Mouse (Mus musculus) kidney, embryonic 16.5 days (tissue): ENCODE data around the gene Klc3. TPM values are rescaled to one million over a fixed set of nuclear protein-coding genes. Genes with fewer than 3 reads are reported as not detected.

Source experiments
- ATAC-seq: fragments of 200-750 bp; cut with Nextera tagmentation; 2 replicates; pipeline ENCODE4 v1.8.0; 2017; ENCODE audit warnings: moderate TSS enrichment; ENCODE audit not compliant: low FRiP score, low TSS enrichment
- H3K27ac ChIP-seq: fragments of 300-500 bp; sonication (generic); 2 replicates; pipeline ENCODE4 v1.5.1; 2014; ENCODE audit warnings: low read length
- H3K27me3 ChIP-seq: fragments of 300-500 bp; sonication (generic); 2 replicates; pipeline ENCODE4 v1.6.1; 2014; ENCODE audit warnings: low read length, control low read depth, mixed read lengths; ENCODE audit not compliant: insufficient read depth
- H3K36me3 ChIP-seq: fragments of 300-500 bp; sonication (generic); 2 replicates; pipeline ENCODE4 v1.6.1; 2014; ENCODE audit warnings: low read length, control low read depth, mixed read lengths; ENCODE audit not compliant: insufficient read depth
- H3K4me1 ChIP-seq: fragments of 300-500 bp; sonication (generic); 2 replicates; pipeline ENCODE4 v1.6.1; 2014; ENCODE audit warnings: low read length, control low read depth, mixed read lengths; ENCODE audit not compliant: insufficient read depth
- H3K4me2 ChIP-seq: fragments of 300-500 bp; sonication (generic); replicated peaks from 2 replicates; pipeline ENCODE4 v1.6.1; 2014; ENCODE audit warnings: low read depth, low read length
- H3K4me3 ChIP-seq: fragments of 300-500 bp; sonication (generic); 2 replicates; pipeline ENCODE4 v1.5.1; 2014; ENCODE audit warnings: mild to moderate bottlenecking, low read length
- H3K9ac ChIP-seq: fragments of 300-500 bp; sonication (generic); replicated peaks from 2 replicates; pipeline ENCODE4 v1.6.1; 2014; ENCODE audit warnings: low read length
- H3K9me3 ChIP-seq: fragments of 300-500 bp; sonication (generic); 2 replicates; pipeline ENCODE4 v1.6.1; 2016; ENCODE audit warnings: low read length, control low read depth
- WGBS: fragments of 180-500 bp; shearing (Covaris S2); extraction: QIAGEN DNeasy Blood & Tissue Kit; methylation state at CpG from one replicate; pipeline ENCODE4 v1.1.7; 2014; 5-methylcytosine and 5-hydroxymethylcytosine counted together
- polyA plus RNA-seq: library from polyadenylated mRNA; unstranded; fragments of >200 nt; fragmentation: Nextera tagmentation; extraction: Ambion mirVana; gene quantifications from 2 replicates; pipeline ENCODE4 v1.2.1, GENCODE M21; 2015

The Klc3 gene
- polyA plus RNA-seq, 1 experiment from 2014 or later, result 7.0 TPM

DNA sequence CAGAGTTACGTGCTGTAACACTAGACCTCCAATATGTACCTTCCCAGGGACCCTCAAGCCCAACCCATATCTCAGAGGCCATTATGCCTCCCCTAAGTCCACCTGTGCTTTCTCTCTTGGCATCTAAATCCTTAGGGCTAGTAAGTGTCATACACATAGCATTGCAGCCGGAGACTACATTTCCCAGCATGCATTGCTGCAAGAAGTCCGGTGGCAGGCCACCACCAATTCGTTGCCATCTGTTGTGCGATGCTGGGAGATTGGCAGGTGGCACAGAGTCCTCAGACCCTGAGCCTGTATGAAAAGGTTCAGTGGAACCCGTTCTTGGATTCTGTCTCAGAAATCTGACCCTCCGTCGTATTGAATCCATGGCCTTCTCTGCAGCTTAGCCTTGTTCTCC is 25.8 kb upstream of the Klc3 start:
- H3K9me3 ChIP-seq, result peaks cover 4% of the 10 kb centered on the region; the same call in 1 of the 2 replicates
- no peak overlapping the region for H3K4me3 ChIP-seq
- H3K4me1 ChIP-seq, result no peaks in the 10 kb centered on the region
- H3K27ac ChIP-seq, result no peak overlapping the region
- H3K4me2 ChIP-seq, result no peak overlapping the region
- no peak for ATAC-seq
- H3K27me3 ChIP-seq, result no peaks in the 10 kb centered on the region
- WGBS, result 75% methylated on average over 8 of the region's 8 CpGs
- H3K9ac ChIP-seq, result no peak overlapping the region
- H3K36me3 ChIP-seq, result peaks cover 91% of the 10 kb centered on the region

GRCm38 (mm10) chr7:19427999-19428650 is 24.2 kb upstream of the Klc3 start:
- no peak overlapping the region for H3K27ac ChIP-seq
- H3K4me1 ChIP-seq, result no peaks in the 10 kb centered on the region
- ATAC-seq, result no peak
- WGBS, result 78% methylated on average over 15 of the region's 15 CpGs
- H3K36me3 ChIP-seq, result peaks cover 75% of the 10 kb centered on the region
- peaks cover 4% of the 10 kb centered on the region; the same call in 1 of the 2 replicates for H3K9me3 ChIP-seq
- H3K4me2 ChIP-seq, result no peak overlapping the region
- H3K9ac ChIP-seq, result no peak overlapping the region
- H3K4me3 ChIP-seq, result no peak overlapping the region
- no peaks in the 10 kb centered on the region for H3K27me3 ChIP-seq

DNA sequence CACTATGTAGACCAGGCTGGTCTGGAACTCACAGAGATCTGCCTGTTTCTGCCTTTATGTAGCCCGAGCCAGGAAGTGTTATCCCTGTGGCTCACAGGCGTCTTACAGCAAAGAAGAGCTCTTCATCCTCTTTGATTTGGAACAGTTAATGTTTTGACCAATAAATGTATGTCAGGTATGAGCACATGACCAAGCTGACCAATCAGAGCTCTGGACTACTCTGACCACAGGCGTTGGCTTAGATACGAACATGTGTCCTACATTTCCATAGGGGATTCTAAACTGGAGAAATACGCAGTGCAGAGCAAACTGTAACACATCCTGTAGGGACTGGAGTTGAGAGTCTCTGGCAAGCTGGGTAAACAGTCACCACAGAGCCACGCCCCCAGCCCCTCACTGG is 23.0 kb upstream of the Klc3 start:
- Histone ChIP-seq H3K27ac (no peak overlapping the region), H3K27me3 (no peaks in the 10 kb centered on the region), H3K36me3 (peaks cover 62% of the 10 kb centered on the region), H3K4me1 (no peaks in the 10 kb centered on the region), H3K9ac (no peak overlapping the region), H3K4me2 (no peak overlapping the region), H3K9me3 (no peaks in the 10 kb centered on the region), H3K4me3 (no peak overlapping the region)
- ATAC-seq, result no peak
- 92% methylated on average over 6 of the region's 6 CpGs for WGBS

- Histone ChIP-seq H3K27ac (no peak overlapping the region), H3K4me1 (0 out of 2 replicates have a peak, but pooled peaks cover 2% of the 10 kb centered on the region), H3K4me3 (no peak overlapping the region), H3K4me2 (no peak overlapping the region), H3K9me3 (no peaks in the 10 kb centered on the region), H3K36me3 (peaks cover 57% of the 10 kb centered on the region), H3K27me3 (peaks cover 3% of the 10 kb centered on the region; the same call in 1 of the 2 replicates), H3K9ac (no peak overlapping the region)
- 69% methylated on average over 6 of the region's 6 CpGs for WGBS
- no peak for ATAC-seq
Observed at GRCm38 (mm10) chr7:19426349-19426748, 22.4 kb upstream of the Klc3 start.

GRCm38 (mm10) chr7:19424051-19424450 is 20.1 kb upstream of the Klc3 start:
- ATAC-seq, result no peak
- Histone ChIP-seq H3K27ac (no peak overlapping the region), H3K4me1 (0 out of 2 replicates have a peak, but pooled peaks cover 6% of the 10 kb centered on the region), H3K9ac (no peak overlapping the region), H3K4me3 (no peak overlapping the region), H3K36me3 (peaks cover 35% of the 10 kb centered on the region), H3K9me3 (no peaks in the 10 kb centered on the region), H3K4me2 (no peak overlapping the region), H3K27me3 (peaks cover 26% of the 10 kb centered on the region)
- WGBS, result 75% methylated on average over 4 of the region's 4 CpGs

DNA sequence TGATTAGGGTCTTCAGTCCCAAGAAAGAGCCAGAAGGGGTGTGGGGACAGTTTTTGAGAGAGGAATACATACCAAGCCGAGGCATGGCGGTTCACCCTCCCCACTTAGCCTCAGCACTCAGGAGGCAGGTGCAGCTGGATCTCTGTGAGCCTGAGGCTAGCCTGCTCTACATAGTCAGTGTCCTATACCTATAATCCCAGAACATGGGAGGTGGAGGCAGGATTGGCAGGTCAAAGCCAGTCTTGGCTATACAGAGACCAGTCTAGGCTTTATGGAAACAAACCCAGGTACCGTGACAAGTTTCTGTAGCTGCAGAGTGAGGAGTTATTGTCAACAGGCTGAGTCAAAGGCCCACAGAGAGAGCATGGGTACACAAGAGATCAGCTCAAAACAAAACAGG is 19.2 kb upstream of the Klc3 start:
- Histone ChIP-seq H3K4me3 (no peak overlapping the region), H3K36me3 (peaks cover 25% of the 10 kb centered on the region), H3K27me3 (peaks cover 36% of the 10 kb centered on the region), H3K4me2 (no peak overlapping the region), H3K4me1 (0 out of 2 replicates have a peak, but pooled peaks cover 6% of the 10 kb centered on the region), H3K9me3 (no peaks in the 10 kb centered on the region), H3K27ac (no peak overlapping the region), H3K9ac (no peak overlapping the region)
- WGBS, result 81% methylated on average over 3 of the region's 3 CpGs
- ATAC-seq, result no peak

- Histone ChIP-seq H3K9ac (0 out of 2 replicates have a peak overlapping the region, but pooled peaks have one; percentile 44), H3K27ac (no peak overlapping the region), H3K36me3 (peaks cover 9% of the 10 kb centered on the region), H3K4me3 (peak overlapping the region; percentile 43), H3K9me3 (no peaks in the 10 kb centered on the region), H3K4me2 (peak overlapping the region; percentile 66), H3K27me3 (peaks cover 36% of the 10 kb centered on the region), H3K4me1 (0 out of 2 replicates have a peak, but pooled peaks cover 6% of the 10 kb centered on the region)
- WGBS, result 12% methylated on average over 43 of the region's 43 CpGs
- ATAC-seq, result peak; percentile 96
Observed at GRCm38 (mm10) chr7:19420821-19421636, 17.1 kb upstream of the Klc3 start.

DNA sequence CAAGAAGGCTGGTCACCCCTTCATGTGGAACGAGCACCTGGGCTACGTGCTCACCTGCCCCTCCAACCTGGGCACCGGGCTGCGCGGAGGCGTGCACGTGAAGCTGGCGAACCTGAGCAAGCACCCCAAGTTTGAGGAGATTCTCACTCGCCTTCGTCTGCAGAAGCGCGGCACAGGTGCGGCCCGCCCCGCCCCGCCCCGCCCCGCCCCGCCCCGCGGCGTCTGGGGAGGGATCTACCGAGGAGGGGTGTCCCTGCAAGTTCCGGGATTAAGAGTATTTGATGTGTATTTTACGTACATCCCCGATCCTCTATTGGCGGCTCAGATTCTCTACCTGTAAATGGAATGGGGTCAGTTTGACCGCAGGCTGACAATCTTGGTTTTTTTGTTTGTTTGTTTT is 16.2 kb upstream of the Klc3 start:
- Histone ChIP-seq H3K27me3 (peaks cover 36% of the 10 kb centered on the region), H3K4me2 (peak overlapping the region; percentile 41), H3K4me3 (peak overlapping the region; percentile 20; the same call in 1 of the 2 replicates), H3K9me3 (no peaks in the 10 kb centered on the region), H3K9ac (no peak overlapping the region), H3K27ac (no peak overlapping the region), H3K4me1 (0 out of 2 replicates have a peak, but pooled peaks cover 6% of the 10 kb centered on the region), H3K36me3 (no peaks in the 10 kb centered on the region)
- WGBS, result 3% methylated on average over 28 of the region's 28 CpGs
- ATAC-seq, result no peak

DNA sequence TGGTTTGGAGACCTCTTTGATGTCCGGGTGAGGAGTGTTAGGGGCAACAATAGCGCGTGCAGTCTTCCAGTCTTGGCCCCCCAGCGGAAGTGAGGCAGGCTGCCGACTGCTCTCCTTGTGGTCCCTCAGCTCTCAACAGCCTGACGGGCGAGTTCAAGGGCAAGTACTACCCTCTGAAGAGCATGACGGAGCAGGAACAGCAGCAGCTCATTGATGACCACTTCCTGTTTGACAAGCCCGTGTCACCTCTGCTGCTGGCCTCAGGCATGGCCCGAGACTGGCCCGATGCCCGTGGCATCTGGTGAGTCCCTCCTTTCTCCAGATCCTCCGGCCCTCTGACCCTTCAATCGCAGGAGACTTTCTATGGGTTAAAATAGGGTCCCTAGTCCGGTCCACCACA is 12.7 kb upstream of the Klc3 start:
- Histone ChIP-seq H3K4me3 (no peak overlapping the region), H3K4me2 (no peak overlapping the region), H3K27ac (no peak overlapping the region), H3K36me3 (no peaks in the 10 kb centered on the region), H3K4me1 (0 out of 2 replicates have a peak, but pooled peaks cover 6% of the 10 kb centered on the region), H3K9ac (no peak overlapping the region), H3K27me3 (peaks cover 35% of the 10 kb centered on the region), H3K9me3 (0 out of 2 replicates have a peak, but pooled peaks cover 6% of the 10 kb centered on the region)
- no peak for ATAC-seq
- 67% methylated on average over 15 of the region's 15 CpGs for WGBS
